Mouse (Mus musculus) olfactory bulb, adult 2 months (tissue): ENCODE measurements around the gene Atp2b1.

ENCODE experiments used
- CTCF ChIP-seq: fragments of 200-500 bp; IDR thresholded peaks from 2 replicates; pipeline ENCODE4 v1.5.1; 2012; ENCODE audit warnings: low read depth, mild to moderate bottlenecking, low read length, moderate library complexity; ENCODE audit not compliant: insufficient read depth
- POLR2A ChIP-seq: fragments of 200-500 bp; IDR thresholded peaks from 2 replicates; pipeline ENCODE4 v1.6.1; 2012; ENCODE audit warnings: mild to moderate bottlenecking, low read depth, low read length, moderate library complexity; ENCODE audit not compliant: insufficient read depth

DNA sequence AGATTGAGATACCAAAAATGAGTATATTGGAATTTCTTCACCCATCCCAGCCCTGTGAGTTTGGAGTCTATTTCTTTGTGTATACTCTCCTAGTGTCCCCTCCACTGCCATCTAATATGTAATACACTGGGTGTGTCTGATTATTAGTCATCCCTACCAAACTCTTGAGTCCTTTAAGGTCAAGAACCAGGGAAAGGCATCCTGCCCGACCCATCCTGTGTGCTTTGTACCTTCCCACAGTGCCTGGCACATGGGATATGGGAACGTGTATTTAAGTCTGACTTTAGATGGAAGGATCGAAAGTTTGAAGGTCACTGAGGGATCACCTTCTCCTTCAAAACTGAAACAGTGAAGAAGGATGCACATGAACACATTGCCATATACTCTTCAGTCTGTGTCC lies 60.4 kb downstream of the Atp2b1 start:
- TF ChIP-seq CTCF (no peak), POLR2A (no peak)
